Mouse (Mus musculus) NIH3T3 (cell line): ENCODE data around the gene Clec4a4.
"Not testable (repeated sequence)": the region's sequence is repeated elsewhere in the genome, so short reads cannot be mapped to it uniquely, and the experiment has no call there.

Experiments
- DNase-seq: peaks from one replicate; pipeline ENCODE4 v3.0.0-alpha.2; 2012; ENCODE audit warnings: low read depth

Clec4a4 gene

DNA sequence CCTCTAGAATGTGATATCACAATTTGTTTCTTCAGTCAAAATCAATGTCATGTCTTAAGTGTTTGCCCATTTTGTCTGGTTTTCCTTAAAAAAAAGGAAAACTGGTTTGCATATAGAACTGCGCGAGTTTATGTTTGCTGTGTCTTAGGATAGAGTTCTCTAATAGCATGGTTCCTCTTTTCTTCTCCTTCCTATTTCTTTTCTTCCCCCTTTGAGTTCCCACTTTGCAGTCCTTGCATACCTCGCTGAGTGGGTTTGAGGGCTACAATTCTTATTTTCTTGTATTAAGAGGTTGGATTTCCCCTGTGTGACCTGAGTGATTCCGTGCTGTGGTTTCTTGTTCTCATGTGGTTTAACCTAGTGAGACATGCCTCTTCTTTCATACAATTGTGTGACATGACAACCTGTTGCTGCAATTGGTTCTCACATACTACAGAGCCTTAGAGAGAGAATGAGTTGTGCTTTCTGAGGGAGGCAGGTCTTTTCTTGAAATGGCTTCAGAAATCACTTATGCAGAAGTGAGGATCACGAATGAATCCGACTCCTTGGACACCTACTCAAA lies at the start of gene Clec4a4:
Gene Clec4a4, plus strand, starts transcription at position 492 of the 562 bp plus-strand sequence.
- no peak for DNase-seq

DNA sequence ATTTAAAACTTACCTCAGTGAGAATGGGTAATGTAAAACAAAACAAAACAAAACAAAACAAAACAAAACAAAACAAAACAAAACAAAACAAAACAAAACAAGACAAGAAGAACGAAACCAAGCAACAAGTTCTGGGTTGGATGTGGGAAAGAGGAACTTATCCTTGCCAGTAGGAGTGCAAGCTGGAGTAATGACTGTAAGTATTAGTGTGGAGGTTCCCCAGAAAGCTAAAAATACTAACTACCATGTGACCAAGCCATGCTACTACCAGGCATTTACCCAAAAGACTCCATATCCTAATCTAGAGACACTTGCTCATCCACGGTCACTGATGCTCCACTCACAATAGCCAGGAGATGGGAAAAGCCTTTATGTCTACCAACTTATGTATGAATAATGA lies 43.4 kb upstream of the Clec4a4 start:
- DNase-seq = no peak

DNA sequence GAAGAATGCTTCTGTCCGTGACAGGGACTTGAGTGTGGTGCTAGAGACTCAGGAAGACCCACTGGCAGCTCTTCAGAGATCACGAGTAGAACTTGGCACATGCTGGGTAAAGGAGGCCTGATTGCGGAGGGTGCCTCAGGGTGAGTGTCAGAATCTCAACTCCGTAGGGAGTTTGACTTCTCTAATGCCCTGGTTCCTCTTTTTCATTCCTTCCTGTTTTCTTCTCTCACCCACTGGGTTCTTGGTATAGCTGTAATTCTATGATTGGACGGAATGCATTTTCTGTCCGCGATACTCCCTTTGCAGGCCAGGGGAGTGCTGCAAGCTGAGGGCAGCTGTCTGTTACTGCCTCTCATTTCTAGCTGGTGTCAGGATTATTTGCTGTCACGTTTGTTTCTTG lies 37.8 kb upstream of the Clec4a4 start, which contains the start of gene Clec4a3:
Gene Clec4a3, plus strand, starts transcription at position 115 of the 400 bp plus-strand sequence.
- DNase-seq = no peak

DNA sequence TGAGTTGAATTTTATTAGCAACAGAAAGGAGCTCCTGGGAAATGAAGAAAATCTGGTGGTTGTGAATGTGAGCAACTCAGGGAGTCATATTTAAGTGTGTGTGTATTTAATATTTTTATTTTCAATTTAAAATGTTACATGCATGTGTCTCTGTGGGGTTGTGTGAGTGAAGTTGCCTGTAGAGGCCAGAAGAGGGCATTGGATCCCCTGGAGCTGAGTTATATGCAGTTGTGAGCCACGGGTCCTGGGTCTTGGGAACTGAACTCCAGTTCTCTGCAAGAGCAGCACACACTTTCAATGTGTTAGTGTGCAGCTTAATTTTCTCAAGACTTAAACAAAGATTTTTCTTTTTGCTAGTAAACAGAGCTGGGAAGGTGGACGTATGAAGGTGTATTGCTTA lies 25.6 kb upstream of the Clec4a4 start:
- DNase-seq = peak; percentile 11

DNA sequence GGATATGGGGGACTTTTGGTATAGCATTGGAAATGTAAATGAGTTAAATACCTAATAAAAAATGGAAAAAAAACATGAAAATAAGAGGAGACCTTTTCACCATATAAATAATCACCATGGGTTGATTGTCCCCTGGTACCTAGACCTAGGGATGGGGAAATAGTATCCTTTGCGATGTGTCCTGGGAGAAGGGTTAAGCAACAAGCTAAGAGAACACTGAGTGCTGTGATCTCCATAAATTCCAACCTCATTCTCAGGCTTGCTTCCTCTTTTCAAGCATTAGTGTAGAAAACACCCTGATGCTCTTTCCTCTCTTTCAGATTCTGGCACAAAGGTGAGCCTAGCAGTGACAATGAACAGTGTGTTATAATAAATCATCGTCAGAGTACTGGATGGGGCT lies 21.1 kb upstream of the Clec4a4 start:
- no peak for DNase-seq

DNA sequence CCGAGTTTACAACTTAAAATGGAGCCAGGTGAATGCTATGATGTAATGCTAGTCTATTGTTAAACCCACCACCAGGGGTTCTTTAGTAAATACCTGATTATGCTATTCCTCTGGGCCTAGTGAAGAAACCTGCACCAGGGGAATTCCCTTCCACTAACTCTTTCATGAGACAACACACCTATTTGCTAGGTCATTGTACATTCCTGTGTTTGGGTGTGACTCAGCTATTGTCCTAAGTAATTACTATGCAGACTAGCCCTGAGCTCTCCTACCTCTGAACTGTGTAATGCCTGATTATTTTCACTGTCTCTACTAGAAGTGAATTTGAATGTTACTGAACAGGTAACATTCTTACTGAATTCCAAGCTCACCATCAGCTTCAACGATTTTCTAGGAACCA lies 14.5 kb downstream of the Clec4a4 start:
- DNase-seq = not testable (repeated sequence)

DNA sequence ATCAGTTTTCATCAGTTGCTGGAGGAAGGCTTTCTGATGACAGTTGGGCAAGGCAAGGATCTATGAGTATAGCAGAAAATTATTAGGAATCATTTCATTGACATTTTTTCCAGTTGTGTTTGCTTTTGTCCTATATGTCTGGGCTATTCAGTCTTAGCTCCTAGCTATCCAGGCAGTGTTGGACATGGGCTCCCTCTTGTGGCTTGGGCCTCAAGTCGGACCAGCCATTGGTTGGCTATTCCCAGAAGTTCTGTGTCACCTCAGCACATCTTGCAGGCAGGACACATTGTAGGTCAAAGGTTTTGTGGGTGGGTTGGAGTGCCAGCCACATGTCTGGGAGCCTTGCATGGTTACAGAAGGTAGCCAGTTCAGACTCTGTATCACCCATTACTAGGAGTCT lies 15.4 kb downstream of the Clec4a4 start:
- peak; percentile 48 for DNase-seq

DNA sequence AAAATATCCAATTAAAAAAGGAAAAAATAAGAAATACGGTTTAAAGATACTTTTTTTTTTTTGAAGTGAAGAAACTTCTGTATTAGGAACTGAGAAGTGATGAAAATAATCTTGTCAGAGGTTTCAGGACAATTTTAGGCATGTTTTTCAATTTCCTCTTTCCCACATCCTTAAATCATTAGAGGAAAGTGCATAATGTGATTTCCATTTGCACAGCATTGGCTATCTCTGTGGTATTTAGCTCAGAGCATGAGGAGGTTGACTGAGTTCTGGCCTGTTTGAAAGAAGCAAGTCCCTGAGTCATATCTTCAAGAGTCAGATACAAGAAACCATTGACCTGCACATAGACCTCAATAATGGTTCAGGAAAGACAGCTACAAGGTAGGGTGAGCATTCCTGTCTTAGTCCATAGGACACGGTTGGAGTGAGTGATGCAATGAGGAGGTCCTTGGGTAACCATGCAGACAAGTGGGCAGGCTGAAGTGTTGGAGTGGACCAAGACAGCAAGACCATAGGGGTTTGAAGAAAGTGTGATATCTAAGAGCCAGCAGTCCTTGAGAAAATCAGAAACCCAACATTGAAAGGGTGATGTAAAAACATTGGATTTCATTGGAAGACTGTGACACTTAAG lies 59.7 kb downstream of the Clec4a4 start, which contains the start of gene Clec4b1:
Gene Clec4b1, plus strand, starts transcription at position 221 of the 631 bp plus-strand sequence.
- no peak for DNase-seq
